10 mouse cellular contexts compared by ENCODE assay signal in the genomic region with DNA sequence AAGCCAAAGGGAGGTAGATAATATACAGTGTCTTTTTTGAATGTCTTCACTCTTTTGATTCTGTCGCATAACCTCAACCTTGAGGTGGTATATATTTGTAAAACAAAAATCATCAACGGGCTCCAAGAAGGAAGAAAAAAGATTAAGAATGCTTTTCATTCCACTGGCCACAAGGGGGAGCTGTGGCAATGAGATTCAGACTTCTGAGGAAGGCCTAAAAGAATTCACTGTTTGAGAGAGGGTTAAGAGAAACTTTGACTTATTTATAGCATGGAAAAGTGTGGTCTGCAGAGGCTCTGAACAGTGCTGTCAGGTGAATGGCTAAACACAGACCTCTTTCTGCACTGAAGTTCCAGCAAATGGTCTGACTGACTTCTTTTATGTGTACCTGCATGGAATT. TPM values are rescaled to one million over a fixed set of nuclear protein-coding genes. Genes with fewer than 3 reads are reported as not detected.
DNase-seq lines count a peak whose midpoint lies in the region; ATAC-seq and TF ChIP-seq lines count a peak whose summit lies in the region.
"Had no signal": no experiment of that assay in that cellular context is flagged by ENCODE, and none has a peak within 500 bp of the region (broad histone marks: within the 10 kb centered on the region; RNA-seq: fewer than 3 reads in every experiment).

No protein-coding gene starts in this region.

- ATAC-seq in intestine, postnatal 0 days = no peak
- no peak for ATAC-seq in intestine, embryonic 16.5 days

- no peaks in the 10 kb centered on the region for H3K4me1 ChIP-seq in intestine, postnatal 0 days (replicated peaks; ENCODE audit: control insufficient read depth, insufficient read depth, low read length)
- no peaks in the 10 kb centered on the region for H3K4me1 ChIP-seq in intestine, embryonic 16.5 days (ENCODE audit: control insufficient read depth, insufficient read depth, low read length)
- H3K4me1 ChIP-seq: neural tube, embryonic 13.5 days had no signal

- H3K9me3 ChIP-seq in intestine, postnatal 0 days (ENCODE audit: control insufficient read depth) = no peaks in the 10 kb centered on the region
- no peaks in the 10 kb centered on the region for H3K9me3 ChIP-seq in intestine, embryonic 16.5 days (ENCODE audit: control insufficient read depth, low read length)
- H3K9me3 ChIP-seq: neural tube, embryonic 13.5 days had no signal

- WGBS in intestine, postnatal 0 days = 26% methylated on average over 2 of the region's 2 CpGs
- 33% methylated on average over 2 of the region's 2 CpGs for WGBS in intestine, embryonic 16.5 days

- H3K27ac ChIP-seq in intestine, postnatal 0 days (ENCODE audit: low read depth, low read length) = no peak overlapping the region
- no peak overlapping the region for H3K27ac ChIP-seq in intestine, embryonic 16.5 days (ENCODE audit: low read length)
- H3K27ac ChIP-seq: neural tube, embryonic 13.5 days had no signal

- H3K4me3 ChIP-seq in intestine, postnatal 0 days (ENCODE audit: low read depth, low read length) = no peak overlapping the region
- H3K4me3 ChIP-seq in intestine, embryonic 16.5 days (ENCODE audit: low read length) = no peak overlapping the region
- H3K4me3 ChIP-seq: neural tube, embryonic 13.5 days had no signal

- DNase-seq in urinary bladder, postnatal 25 days (ENCODE audit: low spot score) = peak; percentile 38
- DNase-seq in urinary bladder, postnatal 10 days (ENCODE audit: low spot score) = no peak
- peak; percentile 65 for DNase-seq in brain, adult 2 months (ENCODE audit: low read depth, low spot score)
- DNase-seq in induced T-regulatory cell, adult 2 months (ENCODE audit: low read depth) = peak; percentile 81
- peak; percentile 5 for DNase-seq in retina, postnatal 7 days (ENCODE audit: low read depth, low spot score)
- DNase-seq in cerebellum, adult 18-20 months = no peak

- TF ChIP-seq CTCF in intestine, postnatal 0 days (IDR thresholded peaks at IDR 0.05; ENCODE audit: low read depth) = peak; percentile 78

- H3K36me3 ChIP-seq in intestine, postnatal 0 days (ENCODE audit: control insufficient read depth, insufficient read depth) = no peaks in the 10 kb centered on the region
- H3K36me3 ChIP-seq in intestine, embryonic 16.5 days (ENCODE audit: control insufficient read depth, insufficient read depth, low read length) = no peaks in the 10 kb centered on the region
- H3K36me3 ChIP-seq: neural tube, embryonic 13.5 days had no signal

- no peak overlapping the region for H3K4me2 ChIP-seq in intestine, postnatal 0 days (replicated peaks; ENCODE audit: low read depth)
- H3K4me2 ChIP-seq in intestine, embryonic 16.5 days (ENCODE audit: low read depth, low read length) = no peak overlapping the region
- H3K4me2 ChIP-seq: neural tube, embryonic 13.5 days had no signal

- H3K9ac ChIP-seq in intestine, postnatal 0 days (ENCODE audit: low read depth, low read length) = no peak overlapping the region
- no peak overlapping the region for H3K9ac ChIP-seq in intestine, embryonic 16.5 days (ENCODE audit: low read depth, low read length)
- H3K9ac ChIP-seq: neural tube, embryonic 13.5 days had no signal

- no peaks in the 10 kb centered on the region for H3K27me3 ChIP-seq in intestine, postnatal 0 days (replicated peaks; ENCODE audit: control insufficient read depth, insufficient read depth, low read length)
- H3K27me3 ChIP-seq in intestine, embryonic 16.5 days (replicated peaks; ENCODE audit: control insufficient read depth, insufficient read depth, low read length) = no peaks in the 10 kb centered on the region
- H3K27me3 ChIP-seq: neural tube, embryonic 13.5 days had no signal

RNA-seq across cellular contexts. Expression of a gene that starts 20.3 kb away (rescaled TPM):
- 2.2 and 5.2 TPM in 2 replicates for polyA plus RNA-seq in intestine, postnatal 0 days (2015; fragmentation: Nextera tagmentation; extraction: Ambion mirVana)
- 3.6 and 6.0 TPM in 2 replicates for polyA plus RNA-seq in intestine, embryonic 16.5 days (2015; fragmentation: Nextera tagmentation; extraction: Ambion mirVana)
- polyA plus RNA-seq: neural tube, embryonic 13.5 days had no signal

RNA-seq across cellular contexts. Expression of a gene that starts 56.3 kb away (rescaled TPM):
- 0.93 and 2.5 TPM in 2 replicates for polyA plus RNA-seq in intestine, postnatal 0 days (2015; fragmentation: Nextera tagmentation; extraction: Ambion mirVana)
- polyA plus RNA-seq in intestine, embryonic 16.5 days (2015; fragmentation: Nextera tagmentation; extraction: Ambion mirVana) = 0.39 and 0.59 TPM in 2 replicates
- polyA plus RNA-seq: gonadal fat pad, adult 2 months; neural tube, embryonic 13.5 days had no signal

Comparison
In these comparisons a context has a peak if more than half of its experiments do, and no peak if none do; other contexts are left out.
1. DNase-seq: peak in urinary bladder, postnatal 25 days (single experiment), brain, adult 2 months (single experiment), induced T-regulatory cell, adult 2 months (single experiment) and retina, postnatal 7 days (single experiment); none in urinary bladder, postnatal 10 days (single experiment) and cerebellum, adult 18-20 months (0 of 2).